Mouse (Mus musculus) intestine, postnatal 0 days (tissue): Measurements from ENCODE around the gene Cd96. TPM values are rescaled to one million over a fixed set of nuclear protein-coding genes. Genes with fewer than 3 reads are reported as not detected.
A peak's percentile ranks its signal among the peaks of the same experiment; 100 is the strongest.

Source experiments
- ATAC-seq: fragments of 200-750 bp; cut with Nextera tagmentation; 2 replicates; pipeline ENCODE4 v1.8.0; 2017; ENCODE audit warnings: mild to moderate bottlenecking, moderate TSS enrichment, moderate library complexity
- H3K27ac ChIP-seq: fragments of 300-500 bp; sonication (generic); 2 replicates; pipeline ENCODE4 v1.5.1; 2014; ENCODE audit warnings: mild to moderate bottlenecking, low read depth, low read length, moderate library complexity
- H3K27me3 ChIP-seq: fragments of 300-500 bp; sonication (generic); replicated peaks from 2 replicates; pipeline ENCODE4 v1.6.1; 2014; ENCODE audit warnings: low read length, mixed read lengths; ENCODE audit not compliant: control insufficient read depth, insufficient read depth
- H3K36me3 ChIP-seq: fragments of 300-500 bp; sonication (generic); 2 replicates; pipeline ENCODE4 v1.6.1; 2014; ENCODE audit warnings: mild to moderate bottlenecking, moderate library complexity; ENCODE audit not compliant: control insufficient read depth, insufficient read depth
- H3K4me1 ChIP-seq: fragments of 300-500 bp; sonication (generic); replicated peaks from 2 replicates; pipeline ENCODE4 v1.6.1; 2014; ENCODE audit warnings: antibody characterized with exemption, low read length, mixed read lengths; ENCODE audit not compliant: control insufficient read depth, insufficient read depth
- H3K4me2 ChIP-seq: fragments of 300-500 bp; sonication (generic); replicated peaks from 2 replicates; pipeline ENCODE4 v1.6.1; 2014; ENCODE audit warnings: low read depth, mild to moderate bottlenecking, moderate library complexity
- H3K4me3 ChIP-seq: fragments of 300-500 bp; sonication (generic); 2 replicates; pipeline ENCODE4 v1.5.1; 2014; ENCODE audit warnings: low read depth, low read length
- H3K9ac ChIP-seq: fragments of 300-500 bp; sonication (generic); 2 replicates; pipeline ENCODE4 v1.6.1; 2014; ENCODE audit warnings: mild to moderate bottlenecking, low read depth, low read length
- H3K9me3 ChIP-seq: fragments of 300-500 bp; sonication (generic); 2 replicates; pipeline ENCODE4 v1.6.1; 2016; ENCODE audit warnings: mixed run types; ENCODE audit not compliant: control insufficient read depth
- CTCF ChIP-seq: sonication (generic); IDR thresholded peaks from 2 replicates; pipeline ENCODE4 v1.5.1; 2016; ENCODE audit warnings: low read depth, mild to moderate bottlenecking, control low read depth, antibody characterized with exemption, moderate library complexity
- WGBS: fragments of 180-500 bp; shearing (Covaris S2); extraction: QIAGEN DNeasy Blood & Tissue Kit; methylation state at CpG from one replicate; pipeline ENCODE4 v1.1.7; 2014; 5-methylcytosine and 5-hydroxymethylcytosine counted together
- polyA plus RNA-seq: library from polyadenylated mRNA; unstranded; fragments of >200 nt; fragmentation: Nextera tagmentation; extraction: Ambion mirVana; gene quantifications from 2 replicates; pipeline ENCODE4 v1.2.1, GENCODE M21; 2015

Gene Cd96
- polyA plus RNA-seq, 1 experiment from 2014 or later, result 0.17 TPM

DNA sequence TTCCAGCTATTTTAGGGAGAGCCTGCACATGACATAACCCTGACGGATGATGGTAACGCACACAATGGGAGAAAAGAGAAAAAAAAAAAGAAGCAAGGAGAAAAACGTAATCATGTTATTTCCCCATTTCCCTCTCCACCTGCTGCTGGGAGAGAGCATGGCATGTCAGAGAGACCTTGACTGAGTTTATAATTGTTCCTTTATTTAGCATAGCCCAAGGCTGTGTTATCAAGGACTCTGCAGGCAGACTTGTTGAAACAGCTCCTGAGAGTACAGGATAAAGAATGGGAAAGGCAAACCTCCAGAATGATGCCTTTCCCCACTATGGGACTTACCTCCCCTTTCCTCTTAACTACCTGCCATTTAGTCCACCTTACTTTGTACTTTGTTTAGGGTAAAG, 26.9 kb upstream of the Cd96 start:
- no peaks in the 10 kb centered on the region for H3K9me3 ChIP-seq
- H3K9ac ChIP-seq, result no peak overlapping the region
- H3K4me3 ChIP-seq, result no peak overlapping the region
- no peaks in the 10 kb centered on the region for H3K4me1 ChIP-seq
- WGBS, result 65% methylated on average over 3 of the region's 3 CpGs
- no peaks in the 10 kb centered on the region for H3K27me3 ChIP-seq
- no peak for ATAC-seq
- H3K4me2 ChIP-seq, result no peak overlapping the region
- H3K27ac ChIP-seq, result no peak overlapping the region
- no peak for TF ChIP-seq CTCF
- no peaks in the 10 kb centered on the region for H3K36me3 ChIP-seq

DNA sequence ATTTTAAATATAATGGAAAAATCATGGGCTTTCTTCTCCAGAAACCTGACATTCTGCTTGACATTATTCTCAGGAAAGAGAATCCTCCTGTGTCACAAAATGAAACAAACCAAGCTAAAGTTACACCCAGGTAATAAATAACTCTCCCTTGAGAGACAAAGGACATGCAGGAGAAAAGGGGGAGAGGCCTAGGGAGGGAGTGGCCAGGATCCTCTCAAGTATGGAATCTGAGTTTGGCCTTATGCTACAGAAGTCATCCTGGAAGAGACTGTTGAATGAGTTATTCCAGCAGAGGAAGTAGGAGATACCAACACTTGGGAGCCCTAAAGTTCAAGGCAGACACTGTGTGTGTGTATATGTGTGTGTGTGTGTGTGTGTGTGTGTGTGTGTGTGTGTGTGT, 2.2 kb upstream of the Cd96 start:
- Histone ChIP-seq H3K27ac (no peak overlapping the region), H3K36me3 (no peaks in the 10 kb centered on the region), H3K9me3 (no peaks in the 10 kb centered on the region), H3K4me3 (no peak overlapping the region), H3K4me2 (no peak overlapping the region), H3K9ac (no peak overlapping the region), H3K4me1 (no peaks in the 10 kb centered on the region; the same call in 1 of the 2 replicates), H3K27me3 (no peaks in the 10 kb centered on the region)
- TF ChIP-seq CTCF, result no peak
- no peak; the same call in 1 of the 2 replicates for ATAC-seq

DNA sequence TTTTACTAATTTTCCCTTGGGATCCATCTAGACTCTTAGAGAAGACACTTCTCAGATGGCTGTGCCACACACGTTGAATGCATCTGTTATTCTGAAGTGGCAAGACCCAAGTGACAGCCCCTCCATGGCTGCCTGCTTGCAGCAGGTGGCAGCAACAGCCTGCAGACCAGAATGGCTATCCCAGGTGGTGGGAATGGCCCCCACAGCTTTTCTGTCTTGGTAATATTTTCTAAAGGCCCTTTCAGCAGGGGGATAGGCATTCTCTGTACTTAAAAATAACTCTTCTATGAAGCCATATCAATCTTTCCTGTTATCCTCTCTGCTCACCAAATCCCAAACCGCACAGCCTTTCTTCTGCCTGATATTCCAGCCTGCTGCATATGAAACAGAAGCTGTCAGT, 1.4 kb upstream of the Cd96 start:
- H3K4me1 ChIP-seq, result no peaks in the 10 kb centered on the region; the same call in 1 of the 2 replicates
- no peak overlapping the region for H3K27ac ChIP-seq
- H3K27me3 ChIP-seq, result no peaks in the 10 kb centered on the region
- H3K9me3 ChIP-seq, result no peaks in the 10 kb centered on the region
- no peak for ATAC-seq
- 30% methylated on average over 2 of the region's 2 CpGs for WGBS
- TF ChIP-seq CTCF, result peak; percentile 65
- H3K4me2 ChIP-seq, result no peak overlapping the region
- no peaks in the 10 kb centered on the region for H3K36me3 ChIP-seq
- no peak overlapping the region for H3K9ac ChIP-seq
- H3K4me3 ChIP-seq, result no peak overlapping the region

DNA sequence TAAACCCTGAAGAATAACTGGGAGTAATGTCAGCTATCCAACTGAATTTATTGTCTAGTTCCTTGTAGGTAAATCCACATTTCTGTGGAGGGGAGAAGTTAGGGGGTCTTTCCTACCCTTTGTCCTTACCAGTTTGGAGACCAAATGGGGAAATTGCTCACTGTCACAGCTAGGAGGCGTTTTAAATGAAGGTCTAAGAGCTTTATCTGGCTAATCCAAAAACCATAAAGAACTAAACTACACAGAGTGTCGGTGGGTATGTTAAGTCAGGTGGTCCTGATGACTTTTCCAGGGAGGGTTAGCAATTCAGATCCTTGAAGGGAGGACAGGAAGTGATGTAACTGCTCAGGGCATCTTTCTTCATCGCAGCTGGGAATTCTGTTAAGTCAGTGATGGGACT, 556 bp upstream of the Cd96 start:
- no peaks in the 10 kb centered on the region for H3K27me3 ChIP-seq

DNA sequence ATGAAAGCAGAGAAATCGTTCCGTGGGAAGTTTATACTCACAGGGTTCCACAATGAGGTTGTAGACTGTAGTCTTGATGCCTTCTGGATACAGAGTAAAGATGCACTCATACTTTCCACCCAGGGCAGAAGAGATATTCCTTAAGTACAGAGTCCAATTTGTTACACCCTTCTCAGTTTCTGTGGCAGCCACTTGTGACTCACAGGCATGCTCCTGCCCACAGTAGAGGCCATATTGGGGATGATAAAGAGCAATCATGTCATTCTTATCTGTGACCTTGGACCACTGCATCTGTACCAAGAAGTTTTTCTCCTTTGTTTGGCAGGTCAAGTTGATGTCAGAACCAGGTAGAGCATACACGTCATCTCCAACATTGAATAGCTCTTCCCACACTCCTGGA, 2.4 kb downstream of the Cd96 start:
- no peak overlapping the region for H3K27ac ChIP-seq
- no peaks in the 10 kb centered on the region for H3K9me3 ChIP-seq
- WGBS, result 77% methylated on average over 3 of the region's 3 CpGs
- H3K4me2 ChIP-seq, result no peak overlapping the region
- TF ChIP-seq CTCF, result no peak
- H3K4me1 ChIP-seq, result no peaks in the 10 kb centered on the region; the same call in 1 of the 2 replicates
- H3K4me3 ChIP-seq, result no peak overlapping the region
- no peaks in the 10 kb centered on the region for H3K36me3 ChIP-seq
- H3K9ac ChIP-seq, result no peak overlapping the region
- H3K27me3 ChIP-seq, result no peaks in the 10 kb centered on the region
- peak; percentile 90 for ATAC-seq

More for the DNA sequence above, 556 bp upstream of the Cd96 start:
- WGBS, result 53% methylated on average over 3 of the region's 3 CpGs
- no peak for ATAC-seq
- Histone ChIP-seq H3K27ac (no peak overlapping the region), H3K4me3 (no peak overlapping the region), H3K36me3 (no peaks in the 10 kb centered on the region), H3K9me3 (no peaks in the 10 kb centered on the region), H3K9ac (no peak overlapping the region), H3K4me1 (no peaks in the 10 kb centered on the region; the same call in 1 of the 2 replicates), H3K4me2 (no peak overlapping the region)
- peak; percentile 26; the same call in 1 of the 2 replicates for TF ChIP-seq CTCF

DNA sequence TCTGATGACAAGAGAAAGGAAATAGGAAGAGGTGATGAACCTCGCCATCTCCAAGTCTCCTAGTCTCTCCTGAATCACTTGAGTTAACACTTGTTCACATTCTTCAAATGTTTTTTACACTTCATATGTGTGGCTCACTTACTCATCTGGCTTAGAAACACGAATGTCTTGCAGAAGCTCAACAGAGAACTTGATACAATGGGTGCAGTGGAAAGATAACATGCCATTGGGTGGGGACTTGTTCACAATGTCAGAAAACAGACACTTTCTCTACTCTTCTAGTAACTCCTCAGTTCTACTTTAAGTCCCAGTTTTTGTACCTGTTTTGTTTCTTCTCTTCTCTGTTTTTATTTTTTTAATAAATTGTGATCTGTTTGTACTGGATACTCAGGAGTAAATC, 5.3 kb downstream of the Cd96 start:
- Histone ChIP-seq H3K4me3 (no peak overlapping the region), H3K9ac (no peak overlapping the region), H3K4me1 (no peaks in the 10 kb centered on the region), H3K36me3 (no peaks in the 10 kb centered on the region), H3K9me3 (no peaks in the 10 kb centered on the region), H3K27ac (no peak overlapping the region), H3K27me3 (no peaks in the 10 kb centered on the region), H3K4me2 (no peak overlapping the region)
- TF ChIP-seq CTCF, result no peak
- no peak for ATAC-seq
- WGBS, result 57% methylated on average over 2 of the region's 2 CpGs

DNA sequence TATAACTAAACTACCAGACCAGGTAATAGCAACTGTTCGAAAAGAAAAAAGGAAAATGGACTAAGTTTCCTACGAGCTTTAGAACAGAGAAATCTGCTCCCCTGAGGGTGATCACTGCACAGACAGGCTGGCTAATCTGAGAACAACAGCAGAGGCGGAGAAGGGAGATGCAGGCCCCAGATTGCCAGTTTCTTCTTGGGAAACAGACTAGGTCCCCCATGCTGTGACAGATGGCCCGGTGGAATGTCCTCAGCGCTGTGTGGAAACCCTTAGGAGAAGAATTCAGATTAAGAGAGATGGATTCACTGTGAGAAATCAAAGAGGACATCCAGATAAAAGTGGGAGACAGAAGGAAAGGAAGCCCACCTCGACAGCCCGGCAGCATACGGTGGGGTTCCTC, 10.5 kb downstream of the Cd96 start:
- Histone ChIP-seq H3K9me3 (no peaks in the 10 kb centered on the region), H3K4me3 (no peak overlapping the region), H3K27me3 (no peaks in the 10 kb centered on the region), H3K27ac (no peak overlapping the region), H3K4me1 (no peaks in the 10 kb centered on the region), H3K9ac (no peak overlapping the region), H3K4me2 (no peak overlapping the region), H3K36me3 (no peaks in the 10 kb centered on the region)
- no peak for ATAC-seq
- 73% methylated on average over 8 of the region's 8 CpGs for WGBS
- TF ChIP-seq CTCF, result no peak
